Mouse (Mus musculus) kidney, embryonic 15.5 days (tissue): ENCODE results near the gene Flvcr1. TPM values are rescaled to one million over a fixed set of nuclear protein-coding genes. Genes with fewer than 3 reads are reported as not detected.

Experiments
- ATAC-seq: fragments of 200-750 bp; cut with Nextera tagmentation; replicated peaks from 2 replicates; pipeline ENCODE4 v1.8.0; 2017; ENCODE audit warnings: moderate TSS enrichment; ENCODE audit not compliant: low FRiP score
- H3K27ac ChIP-seq: fragments of 300-500 bp; sonication (generic); 2 replicates; pipeline ENCODE4 v1.5.1; 2015; ENCODE audit warnings: mild to moderate bottlenecking, inconsistent platforms
- H3K27me3 ChIP-seq: fragments of 300-500 bp; sonication (generic); 2 replicates; pipeline ENCODE4 v1.6.1; 2015; ENCODE audit warnings: inconsistent platforms
- H3K36me3 ChIP-seq: fragments of 300-500 bp; sonication (generic); 2 replicates; pipeline ENCODE4 v1.6.1; 2015; ENCODE audit warnings: inconsistent platforms
- H3K4me1 ChIP-seq: fragments of 300-500 bp; sonication (generic); 2 replicates; pipeline ENCODE4 v1.6.1; 2015; ENCODE audit warnings: inconsistent platforms
- H3K4me2 ChIP-seq: fragments of 300-500 bp; sonication (generic); 2 replicates; pipeline ENCODE4 v1.6.1; 2015; ENCODE audit warnings: moderate library complexity, mild to moderate bottlenecking, inconsistent platforms
- H3K4me3 ChIP-seq: fragments of 300-500 bp; sonication (generic); replicated peaks from 2 replicates; pipeline ENCODE4 v1.5.1; 2015; ENCODE audit warnings: mild to moderate bottlenecking, inconsistent platforms
- H3K9ac ChIP-seq: fragments of 300-500 bp; sonication (generic); 2 replicates; pipeline ENCODE4 v1.6.1; 2015; ENCODE audit warnings: mild to moderate bottlenecking, inconsistent platforms
- H3K9me3 ChIP-seq: fragments of 300-500 bp; sonication (generic); replicated peaks from 2 replicates; pipeline ENCODE4 v1.6.1; 2016; ENCODE audit warnings: inconsistent platforms
- WGBS: fragments of 180-500 bp; shearing (Covaris S2); methylation state at CpG from one replicate; pipeline ENCODE4 v1.1.7; 2015; ENCODE audit warnings: mixed read lengths; 5-methylcytosine and 5-hydroxymethylcytosine counted together
- polyA plus RNA-seq: library from polyadenylated mRNA; unstranded; fragments of >200 nt; fragmentation: Nextera tagmentation; extraction: Ambion mirVana; gene quantifications from 2 replicates; pipeline ENCODE4 v1.2.1, GENCODE M21; 2015

The Flvcr1 gene
- 6.7 and 7.1 TPM in 2 replicates for polyA plus RNA-seq

GRCm38 (mm10) chr1:191026021-191026713, at the start of gene Flvcr1:
Gene Flvcr1 (minus strand): TSS chr1:191026158.
- Histone ChIP-seq H3K36me3 (0 out of 2 replicates have a peak, but pooled peaks cover 7% of the 10 kb centered on the region), H3K9ac (peak within 1 kb of the TSS; percentile 85), H3K4me3 (peak within 1 kb of the TSS; percentile 85), H3K27me3 (no peaks in the 10 kb centered on the region), H3K4me1 (peaks cover 17% of the 10 kb centered on the region), H3K27ac (peak within 1 kb of the TSS; percentile 92), H3K4me2 (peak within 1 kb of the TSS; percentile 93), H3K9me3 (no peaks in the 10 kb centered on the region)
- WGBS = under 1% methylated on average over 50 of the region's 50 CpGs
- ATAC-seq = peak; percentile 100

- Histone ChIP-seq H3K4me3 (no peak overlapping the region), H3K9me3 (no peaks in the 10 kb centered on the region), H3K36me3 (peaks cover 93% of the 10 kb centered on the region), H3K4me2 (no peak overlapping the region), H3K9ac (0 out of 2 replicates have a peak overlapping the region, but pooled peaks have one; percentile 12), H3K27me3 (no peaks in the 10 kb centered on the region), H3K27ac (no peak overlapping the region; the same call in 1 of the 2 replicates), H3K4me1 (peaks cover 17% of the 10 kb centered on the region)
- no peak; the same call in 1 of the 2 replicates for ATAC-seq
- WGBS = 59% methylated on average over 10 of the region's 10 CpGs
These were observed 49.4 kb upstream of the Flvcr1 start for GRCm38 (mm10) chr1:191075199-191075883.

- Histone ChIP-seq H3K36me3 (peaks cover 95% of the 10 kb centered on the region), H3K9me3 (no peaks in the 10 kb centered on the region), H3K4me3 (no peak overlapping the region), H3K9ac (no peak overlapping the region), H3K27me3 (no peaks in the 10 kb centered on the region), H3K4me1 (peaks cover 17% of the 10 kb centered on the region), H3K27ac (peak overlapping the region; percentile 62; the same call in 1 of the 2 replicates), H3K4me2 (no peak overlapping the region)
- no peak for ATAC-seq
- WGBS = 60% methylated on average over 4 of the region's 4 CpGs
These were observed 47.5 kb upstream of the Flvcr1 start for GRCm38 (mm10) chr1:191073486-191073885.

GRCm38 (mm10) chr1:191073001-191073400, 47.0 kb upstream of the Flvcr1 start:
- 0 out of 2 replicates have a peak, but pooled peaks have one; percentile 12 for ATAC-seq
- H3K4me2 ChIP-seq = no peak overlapping the region
- 26% methylated on average over 6 of the region's 6 CpGs for WGBS
- H3K4me3 ChIP-seq = no peak overlapping the region
- H3K27ac ChIP-seq = peak overlapping the region; percentile 62
- H3K9ac ChIP-seq = no peak overlapping the region
- H3K36me3 ChIP-seq = peaks cover 95% of the 10 kb centered on the region
- H3K4me1 ChIP-seq = peaks cover 17% of the 10 kb centered on the region
- no peaks in the 10 kb centered on the region for H3K27me3 ChIP-seq
- H3K9me3 ChIP-seq = no peaks in the 10 kb centered on the region

- 0 out of 2 replicates have a peak, but pooled peaks have one; percentile 18 for ATAC-seq
- Histone ChIP-seq H3K27ac (peak overlapping the region; percentile 62), H3K36me3 (peaks cover 95% of the 10 kb centered on the region), H3K4me2 (no peak overlapping the region), H3K9ac (no peak overlapping the region), H3K27me3 (no peaks in the 10 kb centered on the region), H3K4me3 (no peak overlapping the region), H3K9me3 (no peaks in the 10 kb centered on the region), H3K4me1 (peaks cover 17% of the 10 kb centered on the region)
- 90% methylated on average over 16 of the region's 16 CpGs for WGBS
These were observed 46.5 kb upstream of the Flvcr1 start for GRCm38 (mm10) chr1:191072329-191072913.

- Histone ChIP-seq H3K9ac (no peak overlapping the region), H3K9me3 (no peaks in the 10 kb centered on the region), H3K4me2 (no peak overlapping the region), H3K27ac (no peak overlapping the region), H3K4me3 (no peak overlapping the region), H3K27me3 (no peaks in the 10 kb centered on the region), H3K4me1 (peaks cover 17% of the 10 kb centered on the region), H3K36me3 (peaks cover 95% of the 10 kb centered on the region)
- 87% methylated on average over 6 of the region's 6 CpGs for WGBS
- no peak for ATAC-seq
These were observed 45.7 kb upstream of the Flvcr1 start for GRCm38 (mm10) chr1:191071613-191072012.

- WGBS = 89% methylated on average over 4 of the region's 4 CpGs
- ATAC-seq = no peak
- H3K36me3 ChIP-seq = peaks cover 96% of the 10 kb centered on the region
These were observed 44.3 kb upstream of the Flvcr1 start for GRCm38 (mm10) chr1:191070259-191070658.

GRCm38 (mm10) chr1:191068377-191068776, 42.4 kb upstream of the Flvcr1 start:
- H3K4me1 ChIP-seq = peaks cover 28% of the 10 kb centered on the region
- no peak for ATAC-seq
- no peaks in the 10 kb centered on the region for H3K9me3 ChIP-seq
- 83% methylated on average over 5 of the region's 5 CpGs for WGBS
- no peaks in the 10 kb centered on the region for H3K27me3 ChIP-seq
- no peak overlapping the region for H3K9ac ChIP-seq
- H3K36me3 ChIP-seq = peaks cover 86% of the 10 kb centered on the region
- no peak overlapping the region for H3K4me2 ChIP-seq
- H3K4me3 ChIP-seq = no peak overlapping the region
- H3K27ac ChIP-seq = no peak overlapping the region

More at GRCm38 (mm10) chr1:191070259-191070658, 44.3 kb upstream of the Flvcr1 start:
- Histone ChIP-seq H3K27ac (no peak overlapping the region), H3K4me3 (no peak overlapping the region), H3K4me2 (no peak overlapping the region), H3K9me3 (no peaks in the 10 kb centered on the region), H3K27me3 (no peaks in the 10 kb centered on the region), H3K9ac (no peak overlapping the region), H3K4me1 (peaks cover 19% of the 10 kb centered on the region)

GRCm38 (mm10) chr1:191065188-191065587, 39.2 kb upstream of the Flvcr1 start:
- Histone ChIP-seq H3K27me3 (no peaks in the 10 kb centered on the region), H3K4me3 (no peak overlapping the region), H3K9ac (no peak overlapping the region), H3K27ac (no peak overlapping the region), H3K4me1 (peaks cover 20% of the 10 kb centered on the region), H3K36me3 (peaks cover 54% of the 10 kb centered on the region), H3K9me3 (no peaks in the 10 kb centered on the region), H3K4me2 (no peak overlapping the region)
- WGBS = 83% methylated on average over 4 of the region's 4 CpGs
- ATAC-seq = no peak

GRCm38 (mm10) chr1:191064535-191064934, 38.6 kb upstream of the Flvcr1 start:
- Histone ChIP-seq H3K4me2 (no peak overlapping the region), H3K27ac (no peak overlapping the region), H3K36me3 (peaks cover 47% of the 10 kb centered on the region), H3K9ac (no peak overlapping the region), H3K27me3 (no peaks in the 10 kb centered on the region), H3K4me3 (no peak overlapping the region), H3K4me1 (peaks cover 20% of the 10 kb centered on the region), H3K9me3 (no peaks in the 10 kb centered on the region)
- no peak for ATAC-seq
- WGBS = 87% methylated on average over 2 of the region's 2 CpGs

- Histone ChIP-seq H3K9ac (peak overlapping the region; percentile 94), H3K27ac (no peak overlapping the region), H3K27me3 (no peaks in the 10 kb centered on the region), H3K4me2 (peak overlapping the region; percentile 88), H3K4me1 (peaks cover 20% of the 10 kb centered on the region), H3K4me3 (peak overlapping the region; percentile 98), H3K9me3 (no peaks in the 10 kb centered on the region), H3K36me3 (peaks cover 39% of the 10 kb centered on the region)
- no peak for ATAC-seq
- WGBS = 62% methylated on average over 9 of the region's 9 CpGs
These were observed 37.7 kb upstream of the Flvcr1 start for GRCm38 (mm10) chr1:191063700-191064099.
